Mouse (Mus musculus): ENCODE measurements around the gene Ccsap.

Ccsap gene

DNA sequence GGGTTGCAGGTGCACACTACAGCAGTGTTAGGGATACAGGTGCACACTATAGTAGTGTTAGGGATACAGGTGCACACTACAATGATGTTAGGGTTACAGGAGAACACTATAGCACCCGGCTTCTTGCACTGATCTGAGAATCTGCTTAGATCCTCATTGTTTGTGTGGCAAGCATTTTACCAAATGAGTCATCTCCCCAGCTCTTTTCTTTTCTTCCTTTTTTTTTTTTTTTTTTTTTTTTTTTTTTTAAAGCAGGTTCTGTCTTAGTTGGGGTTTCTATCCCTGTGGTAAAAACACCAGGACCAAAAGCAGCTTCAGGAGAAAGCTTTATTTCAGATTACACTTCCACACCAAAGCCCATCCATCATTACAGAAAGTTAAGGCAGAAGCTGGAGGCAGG, 56.4 kb downstream of the Ccsap start:
- no peak for DNase-seq

DNA sequence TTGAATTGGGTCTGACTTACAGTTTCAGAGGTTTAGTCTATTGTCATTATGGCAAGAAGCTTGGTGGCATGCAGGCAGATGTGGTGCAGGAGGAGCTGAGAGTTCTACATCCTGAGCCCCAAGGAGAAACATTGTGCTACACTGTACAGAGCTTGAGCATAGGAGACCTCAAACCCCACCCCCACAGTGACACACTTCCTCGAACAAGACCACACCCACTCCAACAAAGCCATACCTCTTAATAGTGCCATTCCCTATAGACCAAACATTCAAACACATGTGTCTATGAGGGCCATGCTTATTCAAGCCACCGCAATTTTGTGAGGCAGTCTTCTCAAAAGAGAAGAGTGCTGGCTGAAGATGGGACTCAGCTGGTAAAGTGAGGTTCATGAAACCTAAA, 58.5 kb downstream of the Ccsap start:
- no peak for DNase-seq

DNA sequence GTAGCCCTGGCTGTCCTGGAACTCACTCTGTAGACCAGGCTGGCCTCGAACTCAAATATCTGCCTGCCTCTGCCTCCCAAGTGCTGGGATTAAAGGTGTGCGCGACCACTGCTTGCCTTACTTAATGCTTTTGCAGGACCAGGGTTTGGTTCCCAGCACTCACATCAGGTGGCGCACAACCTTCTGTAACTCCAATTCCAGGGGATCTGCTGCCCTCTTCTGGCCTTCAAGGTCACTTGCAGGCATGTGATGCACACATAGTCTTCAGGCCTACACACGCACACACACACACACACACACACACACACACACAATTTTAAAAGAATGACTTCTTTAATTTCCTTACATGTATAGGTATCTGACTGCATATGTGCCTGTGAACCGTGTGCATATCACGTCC, 59.1 kb downstream of the Ccsap start:
- DNase-seq, result no peak

DNA sequence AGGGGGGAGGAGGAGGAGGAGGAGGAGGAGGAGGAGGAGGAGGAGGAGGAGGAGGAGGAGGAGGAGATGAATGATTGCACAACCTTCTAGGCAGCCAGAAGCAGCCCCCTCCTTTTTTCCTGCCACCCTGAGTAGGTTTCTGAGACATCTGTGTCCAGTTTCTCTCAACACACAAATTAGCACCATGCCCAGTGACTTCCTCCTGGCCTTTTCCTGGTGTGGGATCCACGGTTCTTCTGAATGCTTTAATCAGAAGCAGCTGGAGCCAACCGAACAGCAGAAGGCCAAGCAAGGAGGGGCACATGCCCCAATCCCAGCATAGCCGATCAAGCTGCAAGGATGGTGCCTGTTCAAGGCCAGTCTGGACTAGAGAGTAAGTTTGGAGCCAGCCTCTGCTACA, 60.1 kb downstream of the Ccsap start:
- no peak for DNase-seq

DNA sequence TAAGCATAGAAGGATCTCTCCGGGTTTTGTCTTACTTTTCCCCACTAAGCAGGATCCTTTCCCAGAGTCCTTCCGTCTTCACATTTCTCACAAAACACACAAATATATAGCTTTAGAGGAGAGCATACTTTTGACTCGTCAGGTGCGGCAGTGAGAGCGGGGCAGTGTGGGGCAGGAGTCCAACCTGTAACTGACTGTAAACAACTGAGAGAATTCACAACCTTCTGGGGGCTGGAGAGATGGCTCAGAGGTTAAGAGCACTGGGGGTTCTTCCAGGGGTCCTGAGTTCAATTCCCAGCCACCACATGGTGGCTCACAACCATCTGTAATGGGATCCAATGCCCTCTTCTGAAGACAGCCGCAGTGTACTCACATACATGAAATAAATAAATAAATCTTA, 60.6 kb downstream of the Ccsap start:
- no peak for DNase-seq

DNA sequence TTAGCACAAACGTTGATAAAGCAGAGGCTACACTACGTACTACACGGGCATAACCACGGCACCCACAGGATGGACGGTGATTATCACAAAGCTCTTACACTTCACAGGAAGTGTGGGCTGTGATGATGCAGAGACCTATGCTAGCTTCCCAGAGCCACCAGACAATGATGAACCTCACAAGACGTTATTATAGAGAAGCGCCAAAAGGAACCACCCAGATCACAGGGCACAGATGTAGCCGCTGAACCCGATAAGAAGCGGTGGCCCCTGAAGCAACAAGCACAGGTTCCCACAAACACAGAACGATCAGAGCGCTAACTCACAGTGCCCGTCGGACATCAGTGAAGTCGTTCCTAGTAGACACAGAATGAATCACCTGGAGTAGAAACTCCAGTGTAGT, 62.1 kb downstream of the Ccsap start:
- no peak for DNase-seq

DNA sequence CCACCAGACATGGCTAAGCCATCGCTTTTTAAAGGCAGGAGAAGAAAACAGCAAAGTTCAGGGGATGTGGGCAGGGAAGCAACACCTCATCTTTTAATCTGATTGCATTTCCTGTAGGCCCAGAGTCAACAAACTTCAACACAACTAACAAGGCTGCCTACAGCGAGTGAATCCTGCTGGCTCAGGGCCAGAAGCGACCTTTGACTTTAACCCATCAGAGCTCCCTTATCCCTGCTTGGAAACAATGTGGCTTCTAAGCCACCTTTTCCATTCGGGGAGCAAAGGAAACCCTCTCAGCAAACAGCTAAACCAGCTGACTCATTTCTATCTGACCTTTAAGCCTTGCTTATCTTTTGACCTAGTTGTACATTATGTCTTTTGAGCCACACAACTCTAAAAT, 63.3 kb downstream of the Ccsap start:
- DNase-seq, result no peak

DNA sequence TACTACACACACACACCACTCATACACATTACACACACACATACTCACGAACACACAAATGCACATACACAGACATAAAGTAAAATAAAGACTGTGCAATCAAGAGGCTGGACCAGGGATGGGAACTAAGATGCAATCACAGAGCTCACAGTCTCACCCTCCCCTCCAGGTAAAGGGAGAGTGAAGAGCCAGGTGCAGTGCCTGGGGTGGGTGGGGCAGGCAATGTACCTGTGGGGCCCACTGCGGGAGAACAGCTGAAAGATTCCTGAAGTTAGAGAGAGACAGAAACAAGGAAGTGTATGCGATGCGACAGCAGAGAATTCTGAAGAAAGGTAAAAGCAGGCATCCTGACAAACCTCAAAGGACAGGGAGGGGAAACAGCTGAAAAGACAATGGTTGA, 65.2 kb downstream of the Ccsap start:
- DNase-seq, result no peak

DNA sequence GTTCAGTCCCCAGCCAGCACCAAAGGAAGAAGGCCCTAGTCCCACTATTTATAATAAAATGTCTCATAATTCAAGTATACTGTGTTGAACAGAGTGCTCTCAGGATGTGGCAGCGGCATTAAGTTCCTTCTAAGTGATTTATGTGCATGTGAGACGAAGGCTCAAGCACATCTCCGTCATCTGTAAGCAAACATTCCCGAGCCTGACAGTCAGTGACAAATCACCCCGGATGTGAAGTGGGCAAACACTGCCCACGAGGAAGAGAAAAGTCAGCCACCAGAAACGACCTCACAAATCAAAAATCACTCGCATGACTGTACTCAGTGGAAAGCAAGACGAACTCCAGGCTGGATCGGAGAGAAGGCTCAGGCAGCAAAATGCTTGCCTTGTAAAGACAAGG, 66.1 kb downstream of the Ccsap start:
- DNase-seq, result no peak

DNA sequence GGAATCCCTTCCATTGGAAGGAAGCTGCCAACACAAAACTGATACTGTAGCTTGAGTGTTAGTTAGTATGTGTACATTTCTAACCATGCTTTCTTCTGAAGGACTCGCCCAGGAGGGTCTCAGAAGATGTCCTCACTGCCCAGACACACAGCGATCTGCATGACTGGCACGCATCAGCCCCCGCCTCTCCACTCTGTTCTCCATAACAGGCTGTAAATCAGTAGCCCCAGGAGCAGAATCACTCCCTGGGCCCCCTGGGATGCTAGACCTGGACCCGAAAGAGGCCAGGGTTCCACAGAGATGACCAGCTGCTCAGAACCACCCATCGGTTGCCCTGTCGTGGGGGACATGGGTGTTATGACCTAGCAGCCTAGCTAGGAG, 68.2 kb downstream of the Ccsap start:
- no peak for DNase-seq

DNA sequence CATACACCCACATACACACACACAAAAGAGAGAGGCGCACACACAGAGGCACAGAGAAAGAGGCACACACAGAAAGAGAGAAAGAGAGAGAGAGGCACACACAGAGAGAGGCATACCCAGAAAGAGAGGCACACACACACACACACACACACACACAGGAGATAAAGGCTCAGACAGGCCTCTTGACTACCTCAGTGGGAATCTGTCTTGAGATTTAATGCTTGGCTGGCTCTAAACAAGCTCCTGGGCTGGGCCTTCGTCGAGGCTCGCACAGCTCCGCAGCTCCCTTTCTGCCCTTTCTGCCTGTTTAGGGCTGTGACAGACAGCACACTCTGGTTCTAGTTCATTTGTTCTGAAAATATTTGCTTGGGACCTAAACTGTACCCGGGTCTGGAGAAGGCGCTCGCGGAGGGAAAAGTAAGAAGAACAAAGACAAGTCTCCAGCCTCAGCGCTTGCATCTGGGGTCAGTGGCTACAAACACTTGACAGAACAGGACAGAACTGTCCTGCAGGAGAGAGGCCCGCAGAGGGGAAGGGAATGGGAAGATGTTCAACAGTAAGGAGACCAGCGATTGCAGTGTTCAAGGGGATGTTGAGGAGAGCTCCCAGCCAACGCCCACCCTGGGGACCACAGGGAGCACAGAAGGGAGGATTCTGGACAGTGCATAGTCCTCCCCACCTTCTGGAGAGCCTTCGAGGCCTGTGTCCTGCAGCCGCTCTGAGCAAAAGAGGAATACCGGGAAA, 68.7 kb downstream of the Ccsap start:
- no peak for DNase-seq

Measured in right cerebral cortex, postnatal 25 days (tissue).